Mouse (Mus musculus): Measurements from ENCODE around the gene Gm10645. TPM values are rescaled to one million over a fixed set of nuclear protein-coding genes. Genes with fewer than 3 reads are reported as not detected.

Gm10645 gene
- polyA plus RNA-seq, 1 experiment from 2014 or later = 9.3 TPM

DNA sequence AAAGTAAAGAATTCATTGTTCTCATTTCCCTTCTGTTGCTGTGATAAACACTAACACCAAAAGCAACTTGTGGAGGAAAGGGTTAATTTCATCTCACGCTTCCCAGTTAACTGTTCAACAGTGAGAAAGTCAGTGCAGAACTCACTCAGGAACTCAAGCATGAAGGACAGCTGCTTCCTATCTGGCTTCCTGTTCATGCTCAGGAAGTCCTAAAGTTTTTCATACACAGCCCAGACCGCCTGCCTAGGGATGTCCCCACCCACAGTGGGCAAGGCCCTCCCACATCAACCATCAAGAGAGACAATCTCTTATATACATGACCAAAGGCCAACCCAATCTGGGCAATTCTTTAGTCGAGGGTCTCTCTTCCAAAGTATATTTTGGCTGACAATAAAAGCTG, 7.0 kb downstream of the Gm10645 start:
- ATAC-seq (ENCODE audit: low FRiP score, low TSS enrichment) (no peak), DNase-seq (no peak)
- H3K4me3 ChIP-seq (replicated peaks; ENCODE audit: low read depth, low read length) = no peak overlapping the region
- no peaks in the 10 kb centered on the region for H3K27me3 ChIP-seq (ENCODE audit: control insufficient read depth, insufficient read depth, low read length)
- 74% methylated on average over 3 of the region's 3 CpGs for WGBS
- H3K4me2 ChIP-seq (ENCODE audit: low read length) = no peak overlapping the region
- H3K4me1 ChIP-seq (ENCODE audit: control insufficient read depth, insufficient read depth, low read length) = no peaks in the 10 kb centered on the region
- no peak overlapping the region for H3K9ac ChIP-seq (replicated peaks; ENCODE audit: low read length)
- no peaks in the 10 kb centered on the region for H3K9me3 ChIP-seq (ENCODE audit: control insufficient read depth, low read length)
- H3K27ac ChIP-seq (replicated peaks; ENCODE audit: low read depth, low read length) = no peak overlapping the region
- no peaks in the 10 kb centered on the region for H3K36me3 ChIP-seq (ENCODE audit: control insufficient read depth, insufficient read depth, low read length)

DNA sequence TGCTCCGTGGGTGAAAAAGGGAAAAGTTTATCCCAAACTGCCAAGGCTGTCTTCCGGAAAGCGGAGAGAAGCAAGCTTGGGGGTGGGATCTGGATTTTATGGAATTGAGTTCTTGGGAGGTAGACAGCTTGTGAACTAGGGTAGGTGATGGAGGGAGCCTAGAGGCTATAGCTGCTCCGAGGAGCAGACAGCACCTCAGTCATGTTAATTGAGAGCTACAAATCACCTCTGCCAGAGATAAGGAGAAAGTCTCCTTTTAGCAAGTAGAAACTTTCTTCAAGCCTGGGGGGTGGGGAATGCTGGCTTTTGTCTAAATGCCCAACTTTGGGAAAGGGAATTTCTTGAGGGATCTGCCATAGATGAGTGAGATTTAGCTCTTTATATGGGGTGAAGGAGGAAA, 10.9 kb downstream of the Gm10645 start:
- ATAC-seq (ENCODE audit: low FRiP score, low TSS enrichment) = no peak
- H3K9ac ChIP-seq (replicated peaks; ENCODE audit: low read length) = no peak overlapping the region
- H3K9me3 ChIP-seq (ENCODE audit: control insufficient read depth, low read length) = no peaks in the 10 kb centered on the region
- H3K4me1 ChIP-seq (ENCODE audit: control insufficient read depth, insufficient read depth, low read length) = no peaks in the 10 kb centered on the region
- WGBS = 63% methylated on average over 4 of the region's 4 CpGs
- H3K27ac ChIP-seq (replicated peaks; ENCODE audit: low read depth, low read length) = no peak overlapping the region
- no peak overlapping the region for H3K4me3 ChIP-seq (replicated peaks; ENCODE audit: low read depth, low read length)
- H3K4me2 ChIP-seq (ENCODE audit: low read length) = no peak overlapping the region
- no peaks in the 10 kb centered on the region for H3K36me3 ChIP-seq (ENCODE audit: control insufficient read depth, insufficient read depth, low read length)
- no peaks in the 10 kb centered on the region for H3K27me3 ChIP-seq (ENCODE audit: control insufficient read depth, insufficient read depth, low read length)
- DNase-seq = no peak

DNA sequence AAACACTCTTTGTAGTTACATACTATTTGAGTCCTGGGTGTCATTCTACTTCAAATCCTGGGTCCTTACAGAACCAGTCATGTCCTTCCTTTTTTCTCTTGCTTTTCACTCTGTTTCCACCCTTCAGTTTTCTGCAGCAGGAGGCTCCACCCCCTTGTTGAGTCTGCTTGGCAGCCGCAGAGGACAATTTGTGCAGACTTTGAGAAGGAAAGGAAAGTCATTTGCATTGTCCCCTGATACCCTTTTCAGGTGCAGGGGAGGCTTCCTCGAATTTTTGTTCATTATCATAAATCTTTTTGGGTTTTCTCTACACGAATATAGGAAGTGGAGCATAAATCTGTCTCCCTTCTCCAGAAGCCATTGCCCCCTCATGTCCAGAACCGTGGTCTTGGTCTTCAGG, 13.5 kb downstream of the Gm10645 start:
- Histone ChIP-seq H3K9ac (replicated peaks; ENCODE audit: low read length) (no peak overlapping the region), H3K36me3 (ENCODE audit: control insufficient read depth, insufficient read depth, low read length) (no peaks in the 10 kb centered on the region), H3K9me3 (ENCODE audit: control insufficient read depth, low read length) (no peaks in the 10 kb centered on the region), H3K27me3 (ENCODE audit: control insufficient read depth, insufficient read depth, low read length) (no peaks in the 10 kb centered on the region), H3K4me3 (replicated peaks; ENCODE audit: low read depth, low read length) (no peak overlapping the region), H3K27ac (replicated peaks; ENCODE audit: low read depth, low read length) (no peak overlapping the region), H3K4me2 (ENCODE audit: low read length) (no peak overlapping the region), H3K4me1 (ENCODE audit: control insufficient read depth, insufficient read depth, low read length) (no peaks in the 10 kb centered on the region)
- DNase-seq = no peak
- ATAC-seq (ENCODE audit: low FRiP score, low TSS enrichment) = no peak
- 73% methylated on average over 4 of the region's 4 CpGs for WGBS

DNA sequence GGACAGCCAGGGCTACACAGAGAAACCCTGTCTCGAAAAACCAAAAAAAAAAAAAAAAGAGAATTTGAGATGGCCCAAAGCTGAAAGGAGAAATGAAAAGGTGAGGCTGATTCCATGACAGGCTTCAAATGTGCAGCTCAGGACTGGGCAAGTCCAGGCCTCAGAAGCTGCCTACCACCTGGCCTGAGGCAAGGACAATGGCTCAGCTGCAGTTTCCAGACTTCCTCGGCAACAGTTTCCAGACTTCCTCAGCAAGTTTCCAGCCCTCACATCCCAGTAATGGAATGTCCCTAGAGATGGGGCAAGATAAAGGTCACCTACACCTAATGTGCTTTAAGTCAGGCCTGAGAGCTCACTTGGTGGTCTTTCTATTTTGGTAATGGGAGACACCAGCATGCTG, 13.9 kb downstream of the Gm10645 start:
- WGBS = 83% methylated on average over 2 of the region's 2 CpGs
- no peak for ATAC-seq (ENCODE audit: low FRiP score, low TSS enrichment)
- no peaks in the 10 kb centered on the region for H3K36me3 ChIP-seq (ENCODE audit: control insufficient read depth, insufficient read depth, low read length)
- no peaks in the 10 kb centered on the region for H3K9me3 ChIP-seq (ENCODE audit: control insufficient read depth, low read length)
- no peak overlapping the region for H3K4me3 ChIP-seq (replicated peaks; ENCODE audit: low read depth, low read length)
- no peak overlapping the region for H3K9ac ChIP-seq (replicated peaks; ENCODE audit: low read length)
- no peak overlapping the region for H3K4me2 ChIP-seq (ENCODE audit: low read length)
- no peak overlapping the region for H3K27ac ChIP-seq (replicated peaks; ENCODE audit: low read depth, low read length)
- H3K4me1 ChIP-seq (ENCODE audit: control insufficient read depth, insufficient read depth, low read length) = no peaks in the 10 kb centered on the region
- DNase-seq = no peak
- no peaks in the 10 kb centered on the region for H3K27me3 ChIP-seq (ENCODE audit: control insufficient read depth, insufficient read depth, low read length)

DNA sequence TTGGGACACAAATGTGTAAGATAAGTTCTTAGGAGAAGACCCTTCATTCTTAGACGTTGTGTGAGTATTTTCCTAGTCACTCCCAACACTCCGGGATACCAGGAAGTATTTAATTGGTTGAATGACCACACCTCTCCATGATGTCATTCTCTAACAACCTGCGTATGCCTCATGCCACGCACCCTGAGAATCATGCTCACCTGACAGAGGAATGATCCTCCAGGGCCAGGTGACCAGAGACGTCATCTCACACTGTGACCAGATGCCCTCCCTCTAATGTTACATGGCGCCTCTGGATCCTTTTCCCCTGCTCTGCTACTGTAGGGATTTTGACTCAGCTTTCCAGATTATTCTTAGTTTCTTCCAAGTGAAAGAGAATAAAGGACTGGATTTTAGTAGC, 16.8 kb downstream of the Gm10645 start:
- WGBS = 93% methylated on average over 6 of the region's 6 CpGs
- H3K27me3 ChIP-seq (ENCODE audit: control insufficient read depth, insufficient read depth, low read length) = no peaks in the 10 kb centered on the region
- no peaks in the 10 kb centered on the region for H3K9me3 ChIP-seq (ENCODE audit: control insufficient read depth, low read length)
- no peak overlapping the region for H3K4me3 ChIP-seq (replicated peaks; ENCODE audit: low read depth, low read length)
- H3K4me2 ChIP-seq (ENCODE audit: low read length) = no peak overlapping the region
- no peak overlapping the region for H3K27ac ChIP-seq (replicated peaks; ENCODE audit: low read depth, low read length)
- DNase-seq (no peak), ATAC-seq (ENCODE audit: low FRiP score, low TSS enrichment) (no peak)
- H3K9ac ChIP-seq (replicated peaks; ENCODE audit: low read length) = no peak overlapping the region
- H3K36me3 ChIP-seq (ENCODE audit: control insufficient read depth, insufficient read depth, low read length) = no peaks in the 10 kb centered on the region
- no peaks in the 10 kb centered on the region for H3K4me1 ChIP-seq (ENCODE audit: control insufficient read depth, insufficient read depth, low read length)

DNA sequence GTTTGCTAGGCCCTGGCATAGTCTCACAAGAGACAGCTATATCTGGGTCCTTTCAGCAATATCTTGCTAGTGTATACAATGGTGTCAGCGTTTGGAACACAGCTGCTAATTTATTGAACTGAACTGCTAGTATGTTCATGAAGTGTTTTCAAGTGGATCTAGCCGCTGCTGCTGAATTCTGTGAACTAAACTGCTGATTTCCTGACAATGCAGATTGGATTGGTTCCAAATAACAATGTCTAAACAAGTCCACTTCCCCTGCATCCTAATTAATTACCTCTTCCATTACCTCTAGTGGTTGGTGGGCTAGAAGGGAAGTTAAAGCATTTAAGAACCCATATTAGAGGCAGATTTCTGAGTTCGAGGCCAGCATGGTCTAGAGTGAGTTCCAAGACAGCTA, 20.5 kb downstream of the Gm10645 start:
- Histone ChIP-seq H3K27me3 (ENCODE audit: control insufficient read depth, insufficient read depth, low read length) (no peaks in the 10 kb centered on the region), H3K4me2 (ENCODE audit: low read length) (no peak overlapping the region), H3K27ac (replicated peaks; ENCODE audit: low read depth, low read length) (no peak overlapping the region), H3K9me3 (ENCODE audit: control insufficient read depth, low read length) (no peaks in the 10 kb centered on the region), H3K9ac (replicated peaks; ENCODE audit: low read length) (no peak overlapping the region), H3K4me3 (replicated peaks; ENCODE audit: low read depth, low read length) (no peak overlapping the region), H3K36me3 (ENCODE audit: control insufficient read depth, insufficient read depth, low read length) (no peaks in the 10 kb centered on the region), H3K4me1 (ENCODE audit: control insufficient read depth, insufficient read depth, low read length) (no peaks in the 10 kb centered on the region)
- ATAC-seq (ENCODE audit: low FRiP score, low TSS enrichment) (no peak), DNase-seq (no peak)
- 81% methylated on average over 3 of the region's 3 CpGs for WGBS

DNA sequence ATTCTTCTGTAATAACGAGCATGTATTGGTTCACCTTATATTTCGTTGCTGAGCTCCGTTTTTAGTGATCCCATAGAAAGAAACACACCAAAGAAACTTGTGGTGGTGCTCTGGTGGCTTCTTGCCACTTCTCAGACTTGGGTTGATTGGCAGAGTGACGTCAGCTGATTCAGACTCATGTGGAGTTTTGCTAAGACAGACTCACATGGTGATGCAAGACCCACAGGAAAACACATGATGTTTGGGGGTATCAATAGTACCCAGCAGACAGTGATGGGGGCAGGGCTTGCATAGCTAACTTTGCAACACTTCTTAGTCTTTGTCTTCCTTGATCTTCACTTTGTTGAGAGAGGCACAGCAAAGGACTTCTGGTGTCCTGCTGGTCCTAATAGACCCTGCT, 21.4 kb downstream of the Gm10645 start:
- Histone ChIP-seq H3K36me3 (ENCODE audit: control insufficient read depth, insufficient read depth, low read length) (no peaks in the 10 kb centered on the region), H3K4me1 (ENCODE audit: control insufficient read depth, insufficient read depth, low read length) (no peaks in the 10 kb centered on the region), H3K4me2 (ENCODE audit: low read length) (no peak overlapping the region), H3K4me3 (replicated peaks; ENCODE audit: low read depth, low read length) (no peak overlapping the region), H3K27me3 (ENCODE audit: control insufficient read depth, insufficient read depth, low read length) (no peaks in the 10 kb centered on the region), H3K27ac (replicated peaks; ENCODE audit: low read depth, low read length) (no peak overlapping the region), H3K9me3 (ENCODE audit: control insufficient read depth, low read length) (no peaks in the 10 kb centered on the region), H3K9ac (replicated peaks; ENCODE audit: low read length) (no peak overlapping the region)
- ATAC-seq (ENCODE audit: low FRiP score, low TSS enrichment) = no peak
- 90% methylated on average over 4 of the region's 4 CpGs for WGBS
- DNase-seq = no peak

DNA sequence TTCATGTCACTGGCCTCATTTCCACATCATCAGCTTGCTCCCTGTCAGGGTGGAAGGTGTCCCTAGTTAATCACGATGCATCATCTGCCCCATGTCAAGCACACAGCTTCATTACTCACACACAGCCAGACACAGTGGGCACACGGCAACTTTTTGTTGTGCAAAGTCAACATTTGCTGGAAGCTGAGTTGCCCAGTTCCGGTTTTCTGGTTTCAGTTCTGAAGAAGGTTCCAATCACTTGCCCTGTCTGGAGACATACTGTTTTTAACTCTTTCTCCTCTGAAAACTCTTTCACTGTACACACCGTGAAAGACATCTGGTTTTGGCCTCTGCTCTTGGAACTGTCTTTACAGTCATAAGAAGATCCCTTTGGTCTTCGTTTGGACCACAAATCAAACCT, 24.6 kb downstream of the Gm10645 start:
- H3K9ac ChIP-seq (replicated peaks; ENCODE audit: low read length) = no peak overlapping the region
- ATAC-seq (ENCODE audit: low FRiP score, low TSS enrichment) (no peak), DNase-seq (no peak)
- no peak overlapping the region for H3K27ac ChIP-seq (replicated peaks; ENCODE audit: low read depth, low read length)
- no peak overlapping the region for H3K4me3 ChIP-seq (replicated peaks; ENCODE audit: low read depth, low read length)
- no peaks in the 10 kb centered on the region for H3K9me3 ChIP-seq (ENCODE audit: control insufficient read depth, low read length)
- H3K36me3 ChIP-seq (ENCODE audit: control insufficient read depth, insufficient read depth, low read length) = no peaks in the 10 kb centered on the region
- 81% methylated on average over 5 of the region's 5 CpGs for WGBS
- no peak overlapping the region for H3K4me2 ChIP-seq (ENCODE audit: low read length)
- H3K4me1 ChIP-seq (ENCODE audit: control insufficient read depth, insufficient read depth, low read length) = no peaks in the 10 kb centered on the region
- no peaks in the 10 kb centered on the region for H3K27me3 ChIP-seq (ENCODE audit: control insufficient read depth, insufficient read depth, low read length)

DNA sequence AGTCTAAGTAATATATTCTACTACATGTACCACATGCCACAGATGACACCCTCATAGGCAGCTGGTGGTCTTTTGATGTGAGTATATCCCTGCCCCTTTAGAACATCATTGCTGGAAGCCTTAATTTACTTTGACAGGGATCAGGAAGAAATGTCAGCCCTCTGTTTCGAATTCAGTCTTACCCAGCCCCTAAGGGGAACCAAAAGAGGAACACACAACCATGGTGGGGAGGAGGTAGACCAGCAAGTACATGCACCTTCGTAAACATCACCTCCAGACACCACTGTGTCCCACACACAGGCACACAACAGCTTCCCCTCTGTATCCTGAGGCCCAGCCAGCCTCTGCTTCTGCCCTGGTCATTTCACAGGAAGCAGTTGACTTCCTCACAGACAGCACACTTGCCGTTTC, 25.3 kb downstream of the Gm10645 start:
- DNase-seq = no peak
- Histone ChIP-seq H3K27me3 (ENCODE audit: control insufficient read depth, insufficient read depth, low read length) (no peaks in the 10 kb centered on the region), H3K27ac (replicated peaks; ENCODE audit: low read depth, low read length) (no peak overlapping the region), H3K4me2 (ENCODE audit: low read length) (no peak overlapping the region), H3K9me3 (ENCODE audit: control insufficient read depth, low read length) (no peaks in the 10 kb centered on the region), H3K4me3 (replicated peaks; ENCODE audit: low read depth, low read length) (no peak overlapping the region), H3K9ac (replicated peaks; ENCODE audit: low read length) (no peak overlapping the region), H3K4me1 (ENCODE audit: control insufficient read depth, insufficient read depth, low read length) (no peaks in the 10 kb centered on the region), H3K36me3 (ENCODE audit: control insufficient read depth, insufficient read depth, low read length) (no peaks in the 10 kb centered on the region)
- 67% methylated on average over 3 of the region's 3 CpGs for WGBS
- ATAC-seq (ENCODE audit: low FRiP score, low TSS enrichment) = no peak
